Mouse (Mus musculus) intestine, postnatal 0 days (tissue): ENCODE data around the gene Slc25a40. TPM values are rescaled to one million over a fixed set of nuclear protein-coding genes. Genes with fewer than 3 reads are reported as not detected.

Source experiments
- ATAC-seq: fragments of 200-750 bp; cut with Nextera tagmentation; 2 replicates; pipeline ENCODE4 v1.8.0; 2017; ENCODE audit warnings: mild to moderate bottlenecking, moderate TSS enrichment, moderate library complexity
- H3K27ac ChIP-seq: fragments of 300-500 bp; sonication (generic); 2 replicates; pipeline ENCODE4 v1.5.1; 2014; ENCODE audit warnings: mild to moderate bottlenecking, low read depth, low read length, moderate library complexity
- H3K27me3 ChIP-seq: fragments of 300-500 bp; sonication (generic); replicated peaks from 2 replicates; pipeline ENCODE4 v1.6.1; 2014; ENCODE audit warnings: low read length, mixed read lengths; ENCODE audit not compliant: control insufficient read depth, insufficient read depth
- H3K36me3 ChIP-seq: fragments of 300-500 bp; sonication (generic); 2 replicates; pipeline ENCODE4 v1.6.1; 2014; ENCODE audit warnings: mild to moderate bottlenecking, moderate library complexity; ENCODE audit not compliant: control insufficient read depth, insufficient read depth
- H3K4me1 ChIP-seq: fragments of 300-500 bp; sonication (generic); replicated peaks from 2 replicates; pipeline ENCODE4 v1.6.1; 2014; ENCODE audit warnings: antibody characterized with exemption, low read length, mixed read lengths; ENCODE audit not compliant: control insufficient read depth, insufficient read depth
- H3K4me2 ChIP-seq: fragments of 300-500 bp; sonication (generic); replicated peaks from 2 replicates; pipeline ENCODE4 v1.6.1; 2014; ENCODE audit warnings: low read depth, mild to moderate bottlenecking, moderate library complexity
- H3K4me3 ChIP-seq: fragments of 300-500 bp; sonication (generic); 2 replicates; pipeline ENCODE4 v1.5.1; 2014; ENCODE audit warnings: low read depth, low read length
- H3K9ac ChIP-seq: fragments of 300-500 bp; sonication (generic); 2 replicates; pipeline ENCODE4 v1.6.1; 2014; ENCODE audit warnings: mild to moderate bottlenecking, low read depth, low read length
- H3K9me3 ChIP-seq: fragments of 300-500 bp; sonication (generic); 2 replicates; pipeline ENCODE4 v1.6.1; 2016; ENCODE audit warnings: mixed run types; ENCODE audit not compliant: control insufficient read depth
- CTCF ChIP-seq: sonication (generic); IDR thresholded peaks from 2 replicates; pipeline ENCODE4 v1.5.1; 2016; ENCODE audit warnings: low read depth, mild to moderate bottlenecking, control low read depth, antibody characterized with exemption, moderate library complexity
- WGBS: fragments of 180-500 bp; shearing (Covaris S2); extraction: QIAGEN DNeasy Blood & Tissue Kit; methylation state at CpG from one replicate; pipeline ENCODE4 v1.1.7; 2014; 5-methylcytosine and 5-hydroxymethylcytosine counted together
- polyA plus RNA-seq: library from polyadenylated mRNA; unstranded; fragments of >200 nt; fragmentation: Nextera tagmentation; extraction: Ambion mirVana; gene quantifications from 2 replicates; pipeline ENCODE4 v1.2.1, GENCODE M21; 2015

The Slc25a40 gene
- polyA plus RNA-seq = 6.3 and 7.2 TPM in 2 replicates

DNA sequence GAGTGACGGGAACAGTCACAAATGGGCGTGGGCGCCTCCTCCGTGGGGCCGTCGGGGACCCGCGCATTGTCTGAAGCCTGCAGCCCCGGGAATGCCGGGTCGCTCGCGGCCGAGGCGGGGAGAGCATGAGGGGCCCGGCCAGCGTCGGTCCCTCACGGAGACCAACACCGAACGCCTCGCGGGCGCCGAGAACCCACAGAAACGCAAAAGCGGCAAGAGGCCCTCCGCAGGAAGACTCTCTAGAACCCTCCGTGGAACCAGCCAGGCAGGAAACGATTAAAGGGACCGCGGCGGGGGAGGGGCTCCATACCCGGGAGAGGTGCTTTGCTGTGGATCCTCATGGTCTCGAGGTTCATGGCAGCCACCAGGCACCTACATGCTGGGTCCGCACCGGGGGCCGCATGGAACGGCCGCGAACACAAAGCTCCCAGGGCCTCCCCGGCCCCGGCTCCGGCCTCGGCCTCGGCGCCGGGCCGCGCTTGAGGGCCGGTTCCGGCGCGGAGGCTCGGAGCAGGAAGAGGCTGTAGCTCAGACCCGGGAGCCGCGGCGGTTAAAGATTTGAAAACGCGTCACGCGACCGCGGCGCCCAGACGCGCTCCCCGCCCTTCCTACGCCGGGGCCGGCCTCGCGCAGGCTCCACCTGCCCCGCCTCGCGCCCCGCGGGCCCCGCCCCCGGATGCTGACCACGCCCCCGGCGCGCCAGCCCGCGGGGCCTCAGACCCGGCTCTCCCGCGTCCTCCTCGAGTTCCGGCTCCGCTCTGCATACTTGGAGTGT lies at the start of gene Slc25a40, which contains the start of gene Dbf4:
TSS of gene Slc25a40 (plus strand) at position 694 of the 775 bp plus-strand sequence.
TSS of gene Dbf4 (minus strand) at position 560 of the 775 bp plus-strand sequence.
- peaks cover 9% of the 10 kb centered on the region; the same call in 1 of the 2 replicates for H3K4me1 ChIP-seq
- WGBS = under 1% methylated on average over 93 of the region's 93 CpGs
- peak within 1 kb of the TSS; percentile 96 for H3K4me2 ChIP-seq
- H3K9me3 ChIP-seq = no peaks in the 10 kb centered on the region
- H3K36me3 ChIP-seq = peaks cover 5% of the 10 kb centered on the region; the same call in 1 of the 2 replicates
- TF ChIP-seq CTCF = no peak
- H3K9ac ChIP-seq = peak within 1 kb of the TSS; percentile 89
- peak within 1 kb of the TSS; percentile 85 for H3K27ac ChIP-seq
- ATAC-seq = peak; percentile 99
- peak within 1 kb of the TSS; percentile 83 for H3K4me3 ChIP-seq
- H3K27me3 ChIP-seq = no peaks in the 10 kb centered on the region

GRCm38 (mm10) chr5:8373415-8373814 lies 49.2 kb upstream of the Slc25a40 start:
- WGBS = 71% methylated on average over 4 of the region's 4 CpGs
- no peaks in the 10 kb centered on the region for H3K4me1 ChIP-seq
- peaks cover 4% of the 10 kb centered on the region; the same call in 1 of the 2 replicates for H3K27me3 ChIP-seq
- no peak overlapping the region for H3K27ac ChIP-seq
- H3K4me2 ChIP-seq = no peak overlapping the region
- H3K9ac ChIP-seq = no peak overlapping the region
- H3K4me3 ChIP-seq = no peak overlapping the region
- no peaks in the 10 kb centered on the region for H3K9me3 ChIP-seq
- no peak for ATAC-seq
- TF ChIP-seq CTCF = no peak
- no peaks in the 10 kb centered on the region for H3K36me3 ChIP-seq

- no peak for ATAC-seq
- no peak overlapping the region for H3K9ac ChIP-seq
- H3K4me1 ChIP-seq = no peaks in the 10 kb centered on the region
- H3K27ac ChIP-seq = no peak overlapping the region
- 81% methylated on average over 5 of the region's 5 CpGs for WGBS
- H3K9me3 ChIP-seq = no peaks in the 10 kb centered on the region
- no peak overlapping the region for H3K4me2 ChIP-seq
- H3K4me3 ChIP-seq = no peak overlapping the region
- no peaks in the 10 kb centered on the region for H3K36me3 ChIP-seq
- no peaks in the 10 kb centered on the region for H3K27me3 ChIP-seq
- no peak for TF ChIP-seq CTCF
Measured at GRCm38 (mm10) chr5:8374297-8374906, 48.2 kb upstream of the Slc25a40 start.

- no peak for ATAC-seq
- Histone ChIP-seq H3K4me1 (no peaks in the 10 kb centered on the region), H3K27ac (no peak overlapping the region), H3K9me3 (no peaks in the 10 kb centered on the region), H3K4me2 (no peak overlapping the region), H3K4me3 (no peak overlapping the region), H3K9ac (no peak overlapping the region), H3K36me3 (peaks cover 17% of the 10 kb centered on the region), H3K27me3 (no peaks in the 10 kb centered on the region)
- WGBS = 78% methylated on average over 1 of the region's 1 CpGs
- TF ChIP-seq CTCF = no peak
Measured at GRCm38 (mm10) chr5:8393891-8394583, 28.6 kb upstream of the Slc25a40 start.

- H3K9me3 ChIP-seq = no peaks in the 10 kb centered on the region
- H3K9ac ChIP-seq = no peak overlapping the region
- H3K4me1 ChIP-seq = no peaks in the 10 kb centered on the region
- peaks cover 34% of the 10 kb centered on the region for H3K36me3 ChIP-seq
- TF ChIP-seq CTCF = no peak
- no peaks in the 10 kb centered on the region for H3K27me3 ChIP-seq
- no peak overlapping the region for H3K27ac ChIP-seq
- ATAC-seq = no peak
- 94% methylated on average over 13 of the region's 13 CpGs for WGBS
- no peak overlapping the region for H3K4me3 ChIP-seq
- H3K4me2 ChIP-seq = no peak overlapping the region
Measured at GRCm38 (mm10) chr5:8397587-8398249, 24.9 kb upstream of the Slc25a40 start.

- Histone ChIP-seq H3K4me3 (no peak overlapping the region), H3K4me1 (no peaks in the 10 kb centered on the region), H3K9me3 (no peaks in the 10 kb centered on the region), H3K36me3 (peaks cover 30% of the 10 kb centered on the region; the same call in 1 of the 2 replicates), H3K4me2 (no peak overlapping the region), H3K9ac (no peak overlapping the region), H3K27ac (no peak overlapping the region), H3K27me3 (no peaks in the 10 kb centered on the region)
- TF ChIP-seq CTCF = no peak; the same call in 1 of the 2 replicates
- no peak for ATAC-seq
- WGBS = 86% methylated on average over 4 of the region's 4 CpGs
Measured at GRCm38 (mm10) chr5:8408746-8409145, 13.9 kb upstream of the Slc25a40 start.
